Mouse (Mus musculus): ENCODE results near the gene H2-K1.

The H2-K1 gene

DNA sequence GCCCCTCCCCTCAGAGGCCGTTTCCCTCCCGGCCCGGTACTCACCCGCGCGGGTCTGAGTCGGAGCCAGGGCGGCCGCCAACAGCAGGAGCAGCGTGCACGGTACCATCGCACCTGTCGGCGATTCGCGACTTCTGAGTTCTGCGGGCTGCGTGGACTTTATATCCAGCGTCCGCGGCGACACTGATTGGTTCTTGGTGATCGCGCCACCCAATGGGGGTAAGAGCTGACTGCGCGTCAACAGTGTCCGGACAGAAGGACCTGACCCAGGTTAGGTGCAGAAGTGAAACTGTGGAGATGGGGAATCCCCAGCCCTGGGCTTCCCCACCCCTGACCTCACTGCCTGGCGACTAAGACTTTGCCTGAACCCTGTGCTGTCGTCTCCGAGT is at the start of gene H2-K1:
TSS of gene H2-K1 (minus strand) at position 198 of the 388 bp plus-strand sequence.
- in situ Hi-C loops (cut with MboI; ENCODE audit: unreplicated experiment in 2 of 2) = loop anchor here (5.0 to 25.0 kb wide), 3 partner anchors 33 to 1387 kb away; partner anchors contain the start of genes H2-D1 (in 1 of the 2) and H2-Q4 (in 1 of the 2)

DNA sequence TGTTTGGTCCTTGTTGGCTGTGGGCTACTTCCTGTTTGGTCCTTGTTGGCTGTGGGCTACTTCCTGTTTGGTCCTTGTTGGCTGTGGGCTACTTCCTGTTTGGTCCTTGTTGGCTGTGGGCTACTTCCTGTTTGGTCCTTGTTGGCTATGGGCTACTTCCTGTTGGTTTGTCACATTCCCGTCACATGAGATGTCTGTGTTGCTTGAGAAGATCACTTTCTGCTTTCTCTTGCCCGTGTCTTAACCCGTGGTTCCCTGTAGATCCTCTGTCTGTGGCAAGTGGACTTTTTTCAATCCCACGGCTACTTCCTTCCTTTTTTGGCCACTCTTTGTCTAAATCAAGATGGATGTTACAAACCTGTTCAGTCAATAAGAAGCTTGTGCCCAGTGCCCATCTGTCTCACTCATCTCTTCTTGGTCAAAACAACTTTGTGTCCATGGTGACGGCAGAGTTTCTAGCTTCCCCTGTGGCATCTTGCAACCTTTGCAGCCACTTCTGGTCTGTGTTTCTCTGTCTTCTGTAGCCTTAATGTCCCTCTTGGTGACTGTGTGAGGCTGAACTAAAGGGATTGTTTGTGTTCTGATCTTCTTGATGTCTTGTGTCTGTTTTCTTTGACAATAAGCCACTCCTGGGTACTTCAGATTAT is 47.4 kb upstream of the H2-K1 start:
- in situ Hi-C loops (cut with MboI; ENCODE audit: unreplicated experiment in 2 of 2) = loop anchor here in 1 of 2 experiments (10.0 kb wide), 1 partner anchor 507 kb away; no protein-coding TSS in a partner anchor

DNA sequence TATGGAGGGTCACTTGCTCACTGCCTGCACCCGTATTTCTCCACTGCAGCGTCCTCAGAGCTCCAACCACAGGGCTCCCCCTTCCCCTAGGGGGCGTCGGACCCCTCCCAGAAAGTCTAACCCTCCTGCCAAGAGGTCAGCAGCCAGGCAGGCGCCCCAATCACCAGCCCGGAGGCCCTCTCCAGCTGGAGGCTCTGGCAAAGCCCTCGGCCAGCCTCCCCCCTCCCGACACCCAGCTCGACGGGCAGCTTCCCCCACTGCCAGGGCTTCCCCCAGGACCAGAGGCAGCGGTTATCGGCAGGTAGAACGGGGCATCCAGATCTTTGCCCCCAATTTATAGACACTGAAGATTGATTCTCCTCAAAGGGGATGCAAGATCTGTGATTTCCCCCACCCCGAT is 45.8 kb upstream of the H2-K1 start:
- in situ Hi-C loops (cut with MboI; ENCODE audit: unreplicated experiment in 2 of 2) = loop anchor here in 1 of 2 experiments (10.0 kb wide), 1 partner anchor 509 kb away; no protein-coding TSS in a partner anchor

DNA sequence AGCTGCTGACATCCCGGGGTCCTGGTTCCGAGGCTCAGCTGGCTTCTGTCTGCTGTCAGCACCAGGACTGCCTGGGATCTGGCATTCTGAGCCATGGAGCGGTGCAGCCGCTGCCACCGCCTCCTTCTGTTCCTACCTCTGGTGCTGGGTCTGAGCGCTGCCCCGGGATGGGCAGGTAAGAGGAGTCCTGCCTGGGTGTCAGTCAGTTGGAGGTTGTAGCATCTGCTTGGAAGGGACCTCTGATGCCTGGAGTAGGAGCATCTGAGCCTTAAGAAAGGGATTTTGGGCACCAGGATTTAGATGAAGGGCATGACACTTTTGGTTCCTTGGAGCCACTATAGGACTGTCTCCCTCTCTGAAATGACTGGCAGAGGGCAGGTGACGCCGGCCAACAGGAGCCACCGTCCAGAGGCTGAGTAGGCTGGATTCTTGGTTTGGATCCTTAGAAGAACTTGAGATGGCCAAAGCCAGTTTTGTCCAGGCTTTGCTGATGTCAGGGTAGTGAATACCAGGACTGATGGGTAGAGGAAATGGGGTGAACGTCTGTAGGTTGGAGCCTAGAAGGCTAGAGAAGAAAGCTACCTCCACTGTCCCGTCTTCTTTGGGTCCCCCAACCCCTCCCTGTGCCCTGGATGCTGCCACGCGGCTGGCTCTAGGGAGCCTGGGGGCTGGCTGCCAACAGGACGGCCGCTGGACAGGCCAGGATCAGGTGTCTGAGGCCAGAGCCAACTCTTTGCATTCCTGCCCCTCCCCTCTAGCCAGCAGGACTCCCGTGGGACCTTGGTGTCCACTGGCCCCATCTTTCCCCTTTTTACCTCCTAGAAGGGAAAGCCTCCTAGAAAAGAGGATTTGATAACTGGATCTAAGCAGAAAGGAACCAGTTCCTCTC is 39.7 kb upstream of the H2-K1 start:
- in situ Hi-C loops (cut with MboI; ENCODE audit: unreplicated experiment in 2 of 2) = loop anchor here (5.0 to 10.0 kb wide), 2 partner anchors 32 to 515 kb away; no protein-coding TSS in a partner anchor

DNA sequence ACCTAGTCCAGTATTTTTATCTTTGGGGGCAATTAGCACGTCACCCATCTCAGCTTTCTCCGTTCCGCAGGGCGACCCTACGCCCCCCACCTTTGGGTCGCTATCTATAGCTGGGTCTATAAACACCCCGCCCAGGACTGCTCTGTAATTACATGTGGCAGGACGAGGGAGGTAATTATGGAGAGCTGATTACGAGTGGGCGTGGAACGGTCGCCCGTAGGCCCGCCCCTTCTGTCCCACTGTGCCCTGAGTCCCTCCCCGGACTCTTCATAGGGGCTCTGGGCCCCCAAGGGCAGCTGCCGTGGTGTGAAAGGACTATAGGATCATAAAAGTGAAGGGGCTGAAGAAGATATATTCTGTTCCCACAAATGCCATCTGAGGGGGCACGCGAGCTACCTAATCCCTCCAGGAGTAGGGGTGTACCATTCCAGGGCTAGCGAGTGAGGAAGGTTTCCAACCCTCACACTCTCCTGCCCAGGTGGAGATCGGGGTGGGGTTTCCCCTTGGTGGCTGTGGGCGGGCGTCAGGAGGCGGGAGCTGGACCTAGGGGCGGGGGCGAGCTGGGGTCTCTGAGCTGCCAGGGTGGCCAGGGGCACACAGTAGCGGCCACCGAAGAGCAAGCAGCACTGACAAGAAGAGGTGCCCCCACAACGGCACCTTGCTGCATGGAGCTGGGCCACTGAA is 38.9 kb upstream of the H2-K1 start, which contains the start of gene Col11a2:
TSS of gene Col11a2 (plus strand) at position 560 of the 684 bp plus-strand sequence.
- in situ Hi-C loops (cut with MboI; ENCODE audit: unreplicated experiment in 2 of 2) = loop anchor here in 1 of 2 experiments (5.0 kb wide), 1 partner anchor 33 kb away; no protein-coding TSS in a partner anchor

DNA sequence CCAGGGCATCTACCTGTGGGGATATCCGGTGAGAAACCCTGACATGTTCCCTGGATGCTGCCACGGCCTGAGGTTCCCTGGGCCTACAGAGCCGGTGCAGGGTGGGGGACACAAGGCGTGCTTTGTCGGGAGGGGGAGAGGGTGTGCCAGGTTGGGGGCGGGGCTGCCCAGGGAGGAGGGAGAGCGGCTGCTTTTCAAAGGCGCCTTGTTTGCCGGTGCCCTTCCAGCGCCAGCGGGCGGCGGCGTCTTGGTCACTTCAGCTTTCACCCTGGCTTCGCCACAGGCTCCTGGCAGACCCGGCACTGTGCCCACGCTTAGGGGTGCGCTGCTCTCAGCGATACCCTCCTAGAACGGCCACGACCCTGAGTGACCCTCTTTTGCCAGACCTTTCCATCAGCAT is 38.3 kb upstream of the H2-K1 start:
- in situ Hi-C loops (cut with MboI; ENCODE audit: unreplicated experiment in 2 of 2) = loop anchor here in 1 of 2 experiments (5.0 kb wide), 1 partner anchor 34 kb away; no protein-coding TSS in a partner anchor

DNA sequence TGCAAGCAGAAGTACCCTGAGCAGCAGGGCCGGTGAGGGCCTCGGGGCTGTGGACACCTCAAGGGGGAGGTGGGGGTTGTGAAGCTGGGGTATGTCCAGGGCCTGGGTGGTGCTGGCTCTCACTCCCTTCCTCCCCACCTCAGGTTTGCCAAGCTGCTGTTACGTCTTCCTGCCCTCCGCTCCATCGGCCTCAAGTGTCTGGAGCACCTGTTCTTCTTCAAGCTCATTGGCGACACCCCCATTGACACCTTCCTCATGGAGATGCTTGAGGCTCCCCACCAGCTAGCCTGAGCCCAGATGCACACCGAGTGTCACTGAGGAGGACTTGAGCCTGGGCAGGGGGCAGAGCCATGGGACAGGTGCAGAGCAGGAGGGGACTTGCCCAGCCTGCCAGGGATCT is 37.1 kb upstream of the H2-K1 start:
- in situ Hi-C loops (cut with MboI; ENCODE audit: unreplicated experiment in 2 of 2) = loop anchor here in 1 of 2 experiments (5.0 kb wide), 1 partner anchor 35 kb away; no protein-coding TSS in a partner anchor

DNA sequence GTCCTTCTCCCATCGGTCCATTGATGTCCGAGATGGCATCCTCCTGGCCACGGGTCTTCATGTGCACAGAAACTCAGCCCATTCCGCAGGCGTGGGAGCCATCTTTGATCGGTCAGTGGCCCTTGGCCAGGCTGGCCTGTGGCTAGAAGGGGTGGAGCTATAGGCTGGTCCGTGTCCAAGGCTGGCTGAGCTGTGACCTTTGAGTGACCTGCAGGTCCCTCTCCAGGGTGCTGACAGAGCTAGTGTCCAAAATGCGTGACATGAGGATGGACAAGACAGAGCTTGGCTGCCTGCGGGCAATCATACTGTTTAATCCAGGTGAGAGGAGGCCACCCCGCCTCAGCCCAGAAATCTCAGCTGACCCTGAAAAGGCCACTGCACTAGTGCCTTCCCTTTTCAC is 36.5 kb upstream of the H2-K1 start:
- in situ Hi-C loops (cut with MboI; ENCODE audit: unreplicated experiment in 2 of 2) = loop anchor here in 1 of 2 experiments (5.0 kb wide), 1 partner anchor 36 kb away; no protein-coding TSS in a partner anchor

DNA sequence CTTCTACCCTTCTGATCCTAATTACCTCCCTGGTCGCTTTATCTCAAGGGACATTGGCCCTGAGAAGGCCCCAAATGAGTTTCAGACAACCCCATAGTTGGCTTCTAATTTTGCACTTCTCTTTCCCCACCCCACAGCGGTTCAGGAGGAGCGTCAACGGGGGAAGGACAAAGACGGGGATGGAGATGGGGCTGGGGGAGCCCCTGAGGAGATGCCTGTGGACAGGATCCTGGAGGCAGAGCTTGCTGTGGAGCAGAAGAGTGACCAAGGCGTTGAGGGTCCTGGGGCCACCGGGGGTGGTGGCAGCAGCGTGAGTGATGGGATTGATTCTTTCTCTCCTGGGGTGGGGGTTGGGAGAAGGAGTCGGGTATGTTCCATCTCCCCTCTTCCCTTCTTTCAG is 35.4 kb upstream of the H2-K1 start:
- in situ Hi-C loops (cut with MboI; ENCODE audit: unreplicated experiment in 2 of 2) = loop anchor here in 1 of 2 experiments (5.0 kb wide), 1 partner anchor 37 kb away; no protein-coding TSS in a partner anchor

DNA sequence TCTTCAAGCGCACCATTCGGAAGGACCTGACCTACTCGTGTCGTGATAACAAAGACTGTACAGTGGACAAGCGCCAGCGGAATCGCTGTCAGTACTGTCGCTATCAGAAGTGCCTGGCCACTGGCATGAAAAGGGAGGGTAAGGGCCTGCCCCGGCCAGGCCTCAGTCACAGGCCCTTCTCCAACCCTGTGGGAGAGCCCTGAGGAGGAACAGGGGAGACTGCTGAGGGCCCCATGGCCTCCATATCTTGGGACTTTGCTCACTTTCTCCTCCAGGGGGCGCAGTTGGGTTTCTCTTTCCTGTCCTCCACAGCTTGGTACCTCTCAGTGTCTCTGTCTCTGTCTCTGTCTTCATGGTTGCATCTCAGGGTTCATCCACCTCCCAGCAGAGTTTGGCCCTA is 33.9 kb upstream of the H2-K1 start:
- in situ Hi-C loops (cut with MboI; ENCODE audit: unreplicated experiment in 2 of 2) = no loop called here

DNA sequence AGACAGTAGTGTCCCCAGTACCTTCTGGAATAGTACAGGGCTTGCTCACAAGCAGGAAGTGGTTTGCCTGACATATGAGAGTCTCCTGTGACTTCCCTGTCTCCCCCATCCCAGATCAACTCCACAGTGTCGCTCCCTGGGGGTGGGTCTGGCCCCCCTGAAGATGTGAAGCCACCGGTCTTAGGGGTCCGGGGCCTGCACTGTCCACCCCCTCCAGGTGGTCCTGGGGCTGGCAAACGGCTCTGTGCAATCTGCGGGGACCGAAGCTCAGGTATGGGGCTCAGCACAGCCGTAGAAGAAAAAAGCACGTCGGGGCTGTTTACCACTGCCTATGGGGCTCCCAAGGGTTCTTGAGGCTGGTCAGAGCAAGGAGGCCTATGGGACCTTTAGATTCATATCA is 33.3 kb upstream of the H2-K1 start:
- in situ Hi-C loops (cut with MboI; ENCODE audit: unreplicated experiment in 2 of 2) = no loop called here

DNA sequence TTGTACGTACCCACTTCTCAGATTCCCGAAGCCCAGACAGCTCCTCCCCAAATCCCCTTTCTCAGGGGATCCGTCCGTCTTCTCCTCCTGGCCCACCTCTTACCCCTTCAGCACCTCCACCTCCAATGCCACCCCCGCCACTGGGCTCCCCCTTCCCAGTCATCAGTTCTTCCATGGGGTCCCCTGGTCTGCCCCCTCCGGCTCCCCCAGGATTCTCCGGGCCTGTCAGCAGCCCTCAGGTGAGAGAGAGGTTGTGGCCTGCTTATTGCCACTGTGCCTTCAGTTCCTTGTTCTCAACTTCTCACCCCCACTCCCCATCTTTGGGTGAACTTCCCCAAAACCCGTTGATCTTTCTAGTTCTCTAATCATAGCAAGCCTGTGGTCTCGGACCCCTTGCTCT is 32.7 kb upstream of the H2-K1 start:
- in situ Hi-C loops (cut with MboI; ENCODE audit: unreplicated experiment in 2 of 2) = no loop called here

DNA sequence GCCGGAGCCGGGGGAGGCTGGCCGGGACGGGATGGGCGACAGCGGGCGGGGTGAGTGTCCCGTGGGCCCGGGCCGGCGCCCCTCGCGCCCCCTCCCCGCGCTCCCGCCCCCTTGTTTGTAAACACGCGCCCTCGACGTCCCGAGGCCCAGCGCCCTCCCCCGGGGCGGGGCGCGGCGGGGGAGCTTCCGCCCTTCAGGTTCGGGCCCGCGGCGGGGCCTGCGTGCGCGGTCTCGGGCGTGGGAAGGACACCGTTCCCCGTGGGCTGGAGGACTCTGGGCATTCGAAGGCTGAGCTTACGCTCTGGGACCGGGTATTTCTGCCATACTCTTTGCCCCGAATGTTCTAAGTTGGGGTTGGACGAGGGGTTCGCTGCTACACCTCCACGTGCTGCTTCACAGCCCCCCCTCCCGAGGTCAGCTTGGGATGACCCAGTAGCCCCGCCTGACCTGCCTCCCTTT is 32.1 kb upstream of the H2-K1 start:
- in situ Hi-C loops (cut with MboI; ENCODE audit: unreplicated experiment in 2 of 2) = no loop called here

DNA sequence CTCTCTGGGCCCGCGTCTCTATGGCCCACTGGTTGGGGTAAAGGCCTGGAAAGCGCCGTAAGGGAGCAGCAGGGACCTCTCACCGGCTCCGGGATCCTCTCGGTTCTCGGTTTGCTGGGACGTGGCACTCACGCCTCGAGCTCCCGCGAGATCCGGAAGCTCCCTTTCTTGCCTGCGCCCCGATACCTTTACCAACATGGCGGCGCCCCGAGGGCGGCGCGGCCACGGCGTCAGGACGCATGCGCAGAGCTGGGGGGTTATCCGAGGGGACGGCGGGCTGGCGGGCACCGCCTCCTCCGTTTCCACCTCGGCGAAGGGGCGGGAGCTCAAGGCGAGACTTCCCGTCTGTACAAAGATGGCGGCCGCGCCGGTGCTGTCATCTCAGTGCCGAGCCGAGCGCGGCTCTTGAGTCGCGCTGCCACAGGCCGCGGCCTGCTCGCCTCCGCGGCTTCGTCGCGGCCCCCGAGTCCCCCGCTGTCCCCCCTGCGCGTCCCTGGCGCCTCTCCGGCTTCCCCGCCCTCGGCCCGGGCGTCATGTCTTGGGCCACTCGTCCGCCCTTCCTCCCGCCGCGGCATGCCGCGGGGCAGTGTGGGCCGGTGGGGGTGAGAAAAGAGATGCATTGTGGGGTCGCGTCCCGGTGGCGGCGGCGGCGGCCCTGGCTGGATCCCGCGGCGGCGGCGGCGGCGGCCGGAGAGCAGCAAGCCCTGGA is 31.5 kb upstream of the H2-K1 start, which contains the start of the genes Slc39a7 and Rxrb:
TSS of gene Slc39a7 (minus strand) at position 218 of the 709 bp plus-strand sequence.
TSS of gene Rxrb (plus strand) at position 348 of the 709 bp plus-strand sequence.
- in situ Hi-C loops (cut with MboI; ENCODE audit: unreplicated experiment in 2 of 2) = no loop called here

DNA sequence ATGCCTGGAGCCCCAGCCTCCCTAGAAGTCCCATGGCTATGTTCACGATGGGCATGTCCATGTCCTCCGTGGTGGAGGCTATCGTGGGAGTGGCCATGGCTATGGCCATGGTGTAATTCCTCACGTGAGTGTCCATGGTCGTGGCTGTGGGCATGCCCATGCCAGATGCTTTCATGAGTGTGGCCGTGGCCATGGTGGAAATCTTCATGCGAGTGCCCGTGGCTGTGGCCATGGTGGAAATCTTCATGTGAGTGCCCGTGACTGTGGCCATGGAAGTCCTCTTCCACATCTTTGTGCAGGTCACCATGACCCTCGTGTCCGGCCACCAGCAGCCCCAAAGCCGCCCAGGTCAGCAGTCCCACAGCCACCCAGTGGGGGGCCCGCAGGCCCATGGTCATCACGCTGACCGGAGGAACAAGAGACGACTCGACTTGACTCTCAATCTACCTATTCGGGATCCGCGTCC is 30.7 kb upstream of the H2-K1 start:
- in situ Hi-C loops (cut with MboI; ENCODE audit: unreplicated experiment in 2 of 2) = no loop called here

DNA sequence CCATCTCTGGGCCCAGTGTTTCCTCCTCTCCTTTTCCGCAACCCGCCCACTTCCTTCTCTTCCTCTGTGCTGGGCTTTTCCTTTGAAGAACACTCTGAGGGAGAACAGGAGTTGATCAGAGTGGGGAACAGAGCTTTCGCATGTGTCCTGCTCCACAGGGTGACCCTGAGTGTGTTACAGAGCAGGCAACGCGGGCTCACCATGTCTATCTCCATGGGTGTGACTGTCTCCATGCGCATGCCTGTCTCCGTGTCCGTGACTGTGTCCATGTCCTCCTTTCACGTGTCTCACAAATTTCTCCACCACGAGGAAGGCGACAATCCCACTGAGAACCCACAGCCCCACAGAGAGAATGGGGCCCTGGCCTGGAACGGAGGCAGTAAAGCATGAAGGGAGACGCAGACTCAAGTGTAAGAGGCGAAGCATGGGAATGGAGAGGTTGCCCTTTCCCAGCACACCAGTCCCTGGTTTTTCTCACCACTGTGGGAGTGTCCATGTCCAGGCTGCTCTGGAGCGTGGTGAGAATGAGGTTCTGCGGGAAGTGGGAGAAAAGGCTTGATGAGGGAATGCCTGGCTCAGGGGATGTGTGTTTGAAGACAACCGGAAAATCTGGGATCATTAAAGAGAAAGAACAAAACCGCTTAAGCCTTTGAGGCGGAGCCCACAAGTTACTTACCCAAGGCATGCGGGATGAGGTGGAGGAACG is 29.9 kb upstream of the H2-K1 start:
- in situ Hi-C loops (cut with MboI; ENCODE audit: unreplicated experiment in 2 of 2) = no loop called here

DNA sequence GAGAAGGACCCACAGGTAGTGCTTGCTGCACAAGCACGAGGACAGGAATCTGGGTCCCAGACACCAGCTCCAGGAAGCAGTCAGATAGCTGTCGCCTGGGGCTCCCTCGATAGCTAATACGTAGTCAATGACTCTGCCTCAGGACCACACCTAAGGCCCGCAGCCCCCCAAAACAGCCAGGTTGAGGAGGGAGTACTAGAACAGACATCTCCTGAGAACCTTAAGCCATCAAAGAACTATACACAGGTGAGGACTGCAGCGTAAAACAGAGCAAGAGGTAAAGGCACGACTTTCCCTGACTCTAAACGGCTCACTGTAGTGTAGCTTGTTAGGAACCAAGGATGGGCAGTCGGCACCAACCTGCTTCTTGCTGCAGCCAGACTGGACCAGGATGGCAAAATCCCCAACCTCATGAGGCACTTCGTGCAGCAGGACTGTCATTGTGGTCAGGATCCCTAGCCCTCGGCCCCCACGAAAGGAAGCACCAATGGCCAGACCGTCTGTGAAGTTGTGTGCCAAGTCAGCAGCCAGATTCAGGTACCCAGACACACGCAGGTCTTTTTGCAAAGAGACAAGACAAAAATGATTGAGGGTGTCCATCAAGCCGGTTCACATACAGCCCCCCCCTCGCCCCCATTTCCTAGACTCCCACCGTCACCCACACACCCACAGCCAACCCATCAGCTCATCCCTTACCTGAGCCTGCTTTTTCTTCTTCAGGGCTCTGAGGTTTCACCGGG is 29.2 kb upstream of the H2-K1 start:
- in situ Hi-C loops (cut with MboI; ENCODE audit: unreplicated experiment in 2 of 2) = no loop called here

DNA sequence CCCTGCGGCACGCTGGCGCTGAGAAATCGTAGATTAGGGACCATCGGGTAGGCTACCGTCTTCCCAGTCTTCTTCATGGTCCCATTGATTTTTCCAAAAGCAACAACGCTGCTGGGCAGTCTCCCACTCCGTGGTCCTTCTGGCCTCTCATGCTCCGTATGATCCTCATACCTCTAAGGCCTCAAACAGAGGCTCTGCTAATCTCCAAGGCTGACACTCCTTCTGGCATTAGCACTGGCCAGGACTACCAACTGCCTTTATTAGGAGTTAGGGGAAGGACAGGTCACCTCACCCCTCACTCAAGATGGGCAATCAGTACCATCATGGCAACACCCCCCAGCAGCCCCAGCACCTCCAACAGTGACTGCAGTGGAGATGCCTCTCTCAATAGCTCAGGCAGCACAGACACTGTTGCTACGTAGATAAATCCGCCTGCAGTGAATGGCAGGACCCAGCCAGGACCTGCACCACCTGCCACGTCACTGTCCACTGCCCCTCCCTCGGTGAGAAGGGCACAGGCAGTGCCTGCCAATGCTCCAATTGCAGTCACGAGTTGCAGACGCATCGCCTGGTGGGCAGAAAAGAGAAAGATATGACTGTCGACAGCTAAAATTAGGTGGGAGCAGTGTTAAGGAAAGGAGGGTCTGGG is 28.5 kb upstream of the H2-K1 start:
- in situ Hi-C loops (cut with MboI; ENCODE audit: unreplicated experiment in 2 of 2) = no loop called here
